Mouse (Mus musculus) bone marrow macrophage, adult 2 months (primary cell): ENCODE measurements at regions not wholly inside any gene's neighbourhood (a gene's known extent, or its start where the extent isn't known, plus 50 kb on each side); places are given as distances from the start of the nearest gene placed in this dataset.

ENCODE experiments used
- CTCF ChIP-seq: IDR thresholded peaks from 2 replicates; pipeline ENCODE4 v1.5.1; 2012; ENCODE audit warnings: low read depth, mild to moderate bottlenecking, low read length, moderate library complexity
- POLR2A ChIP-seq: IDR thresholded peaks from 2 replicates; pipeline ENCODE4 v1.6.1; 2012; ENCODE audit warnings: mild to moderate bottlenecking, low read depth, low read length, borderline replicate concordance

GRCm38 (mm10) chr15:59904741-59905140 is 111.7 kb downstream of the 4933412E24Rik start:
- TF ChIP-seq POLR2A (no peak), CTCF (no peak)
